Mouse (Mus musculus) urinary bladder, postnatal 36 days (tissue): Measurements from ENCODE around the gene Tlnrd1.
"Not testable (repeated sequence)": the region's sequence is repeated elsewhere in the genome, so short reads cannot be mapped to it uniquely, and the experiment has no call there.

ENCODE experiments used
- DNase-seq, 2 experiments: peaks; one replicate each; pipeline ENCODE4 v3.0.0; 2022; ENCODE audit warnings: low spot score in 2 of 2, mixed read lengths in 1 of 2

Tlnrd1 gene

DNA sequence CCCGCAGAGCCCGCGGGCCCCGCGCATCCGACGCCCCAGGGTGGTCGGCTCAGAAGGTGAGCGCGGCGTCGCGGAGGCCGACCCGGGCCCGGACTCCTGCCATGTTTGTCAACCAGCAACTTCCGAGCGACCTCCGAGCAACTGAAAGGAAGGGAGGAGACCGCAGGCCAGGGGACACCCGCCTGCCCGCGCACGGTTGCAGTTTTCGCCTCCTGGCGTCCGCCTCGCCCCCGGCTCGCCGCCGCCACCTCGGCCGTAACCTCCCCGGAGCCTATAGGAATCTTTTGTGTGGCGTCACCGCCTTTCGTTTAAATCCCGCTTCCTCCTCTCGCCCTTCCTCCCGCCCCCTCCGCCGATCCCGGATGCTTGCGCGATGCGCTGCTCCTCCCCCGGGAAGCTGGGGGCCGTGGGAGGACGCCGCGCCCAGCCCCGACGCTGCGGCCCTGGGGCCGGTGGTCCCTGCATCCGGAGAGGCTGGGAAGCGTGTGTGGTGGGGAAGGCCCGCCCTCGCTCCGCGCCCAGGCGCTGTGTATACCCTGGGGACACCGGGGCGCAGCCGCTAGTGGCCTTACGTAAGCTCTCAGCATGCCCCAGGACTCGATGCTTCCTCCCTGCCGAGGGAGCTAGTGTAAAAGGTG is at the start of gene Tlnrd1, which contains the start of gene Mesd:
Gene Tlnrd1, minus strand, starts transcription at position 285 of the 638 bp plus-strand sequence.
Gene Mesd, plus strand, starts transcription at position 446 of the 638 bp plus-strand sequence.
- peak; percentile 84 to 88 for DNase-seq

DNA sequence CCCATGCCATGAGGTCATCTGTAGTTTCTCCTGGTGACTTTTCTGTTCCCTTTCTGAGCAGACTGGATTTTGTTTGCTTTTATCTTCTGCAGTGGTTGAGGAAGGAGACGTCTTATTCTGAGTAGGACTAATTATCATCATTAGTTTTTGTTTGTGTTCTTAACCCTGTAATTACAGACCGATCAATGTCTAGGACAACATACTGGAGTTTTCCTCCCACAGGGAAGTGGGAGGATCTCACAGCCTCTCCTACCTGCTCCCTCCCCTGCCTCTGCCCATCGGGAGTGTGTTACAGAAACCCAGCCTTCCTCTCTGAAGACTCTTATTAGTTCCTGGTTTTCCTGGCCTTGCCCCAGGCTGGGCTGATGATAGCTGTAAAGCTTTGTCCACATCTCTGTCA is 37.5 kb upstream of the Tlnrd1 start:
- no peak for DNase-seq

- no peak for DNase-seq
These were observed 36.1 kb upstream of the Tlnrd1 start for GRCm38 (mm10) chr7:83920241-83920640.

GRCm38 (mm10) chr7:83914566-83914965 is 30.5 kb upstream of the Tlnrd1 start:
- peak; percentile 72 to 80 for DNase-seq

- no peak for DNase-seq
These were observed 29.9 kb upstream of the Tlnrd1 start for GRCm38 (mm10) chr7:83913995-83914394.

- no peak for DNase-seq
These were observed 29.4 kb upstream of the Tlnrd1 start for GRCm38 (mm10) chr7:83913405-83913932.

GRCm38 (mm10) chr7:83911909-83912308 is 27.8 kb upstream of the Tlnrd1 start:
- no peak for DNase-seq

DNA sequence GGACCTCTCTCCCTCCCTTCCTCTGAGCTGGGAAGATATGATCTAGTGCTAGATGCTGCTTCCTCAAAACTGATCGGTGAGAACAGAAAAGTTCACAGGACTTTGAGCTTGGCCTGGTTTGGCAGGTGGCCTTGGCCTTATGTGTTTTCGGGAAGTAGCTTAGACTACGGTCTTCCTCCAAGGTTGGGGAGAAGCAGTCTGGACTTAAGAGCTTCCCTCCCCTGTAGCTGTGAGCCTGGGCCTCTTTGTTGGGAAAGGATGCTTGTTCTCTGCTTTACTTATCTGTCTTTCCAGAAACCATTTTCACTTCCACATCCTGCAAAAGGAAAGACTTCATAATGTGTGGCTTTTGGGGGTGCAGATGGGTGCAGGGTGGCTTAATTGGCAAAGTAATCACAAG is 20.7 kb upstream of the Tlnrd1 start:
- DNase-seq = no peak

DNA sequence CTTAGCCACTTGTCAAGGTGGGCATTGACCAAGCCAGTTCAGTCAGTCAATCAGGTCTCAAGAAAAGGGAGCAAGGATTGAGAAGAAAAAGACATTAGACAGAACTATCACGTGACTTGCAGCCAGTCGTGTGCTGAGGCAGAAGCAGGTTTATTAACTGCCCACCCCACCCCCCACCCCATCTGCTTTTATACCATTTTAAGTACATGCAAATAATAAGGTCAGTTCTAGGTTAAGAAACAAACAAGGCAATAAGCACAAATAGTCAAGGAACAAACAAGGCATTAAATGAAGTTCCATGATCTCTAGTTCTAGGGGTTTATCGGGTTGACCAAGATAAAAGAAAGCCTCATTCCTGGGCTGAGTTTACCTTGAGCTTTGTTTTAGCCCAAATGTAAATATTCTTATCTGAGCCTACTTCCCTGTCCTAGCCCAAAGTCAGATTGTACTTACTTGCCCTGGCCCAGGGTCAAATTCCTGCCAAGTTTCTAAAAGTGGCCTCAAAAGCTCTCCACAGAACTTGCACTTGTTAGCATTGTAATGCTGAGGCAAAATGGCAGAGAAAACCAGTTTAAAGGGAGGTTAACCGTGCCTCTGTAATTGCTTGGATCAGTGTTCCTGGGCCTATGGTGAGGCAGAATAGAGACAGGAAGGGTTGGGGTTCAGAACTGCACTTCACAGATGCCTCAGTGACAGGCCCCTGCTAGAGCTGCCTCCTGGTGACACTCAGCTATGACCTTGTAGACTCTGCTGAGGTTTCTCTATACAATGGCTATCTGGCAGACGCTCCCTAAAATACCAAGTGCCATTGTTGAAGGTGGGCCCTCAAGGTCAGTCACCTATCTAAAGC is 18.4 kb upstream of the Tlnrd1 start:
- no peak for DNase-seq

GRCm38 (mm10) chr7:83901425-83901824 is 17.3 kb upstream of the Tlnrd1 start:
- DNase-seq = no peak

GRCm38 (mm10) chr7:83900519-83900918 is 16.4 kb upstream of the Tlnrd1 start:
- no peak for DNase-seq

DNA sequence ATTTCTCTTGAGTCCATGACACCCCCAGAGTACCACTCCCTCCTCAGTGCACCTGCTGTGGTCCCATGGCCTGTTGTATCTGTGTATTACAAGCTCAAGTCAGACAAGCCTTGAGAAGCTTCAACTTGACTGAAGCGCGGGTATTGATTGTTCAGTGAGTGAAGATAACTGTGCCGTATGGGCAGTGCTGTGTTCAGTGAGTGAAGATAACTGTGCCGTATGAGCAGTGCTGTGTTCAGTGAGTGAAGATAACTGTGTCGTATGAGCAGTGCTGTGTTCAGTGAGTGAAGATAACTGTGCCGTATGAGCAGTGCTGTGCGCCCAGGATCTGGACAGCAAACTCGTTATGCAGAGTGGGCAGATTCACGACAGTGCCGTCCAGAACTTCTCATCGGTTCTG is 14.2 kb upstream of the Tlnrd1 start:
- DNase-seq = no peak

DNA sequence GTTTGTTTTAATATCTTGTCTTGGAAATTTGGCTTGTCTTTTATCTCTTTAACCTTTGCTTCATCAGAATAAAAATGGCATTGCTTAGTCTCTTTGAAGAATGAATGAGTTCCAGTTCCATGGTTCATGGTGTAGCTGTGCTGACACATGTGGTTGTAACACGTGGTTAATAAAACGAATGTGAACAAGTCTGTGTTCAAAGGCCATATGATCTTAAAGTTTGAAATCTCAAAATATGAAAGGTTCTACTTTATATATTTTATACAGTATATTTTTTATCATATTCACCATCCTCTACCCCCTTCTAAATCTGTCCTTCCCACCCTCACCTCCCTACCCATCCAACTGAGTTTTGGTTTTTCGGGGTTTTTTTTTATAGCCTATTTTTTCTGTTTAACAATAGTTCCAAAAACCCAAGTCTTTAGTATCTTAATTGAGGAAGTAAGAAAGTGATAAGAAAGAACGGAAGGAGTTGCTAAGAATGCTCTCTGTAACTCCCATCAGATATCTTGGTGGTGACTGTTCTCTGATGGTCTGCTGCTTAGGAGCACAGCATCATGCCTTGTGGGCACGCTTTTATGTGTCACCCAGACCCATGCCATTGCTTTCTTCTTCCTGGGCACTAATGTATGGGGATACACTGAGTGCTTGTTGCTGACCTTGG is 12.1 kb upstream of the Tlnrd1 start:
- DNase-seq = no peak

DNA sequence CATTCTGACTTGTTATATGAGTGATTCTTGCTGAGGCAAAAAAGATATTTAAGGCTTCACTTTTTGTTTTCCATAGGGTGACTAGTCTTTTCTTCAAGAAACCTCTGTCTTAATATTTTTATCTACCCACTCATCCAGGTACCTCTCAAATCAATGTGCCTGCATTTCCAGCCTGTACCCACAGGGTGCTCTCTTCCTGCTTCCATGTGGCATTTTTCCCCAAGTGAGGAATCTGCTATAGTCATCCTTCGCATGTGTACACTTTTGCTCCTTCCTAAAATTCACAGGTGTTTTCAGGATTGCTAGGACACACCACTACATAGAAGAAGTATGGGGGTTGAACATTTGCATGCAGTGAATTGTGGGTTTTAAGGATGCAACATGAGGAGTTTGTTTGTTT is 10.2 kb upstream of the Tlnrd1 start:
- no peak for DNase-seq

- DNase-seq = no peak
These were observed 8.2 kb upstream of the Tlnrd1 start for GRCm38 (mm10) chr7:83892333-83892669.

GRCm38 (mm10) chr7:83891433-83892332 is 7.6 kb upstream of the Tlnrd1 start:
- DNase-seq = peak; percentile 100

DNA sequence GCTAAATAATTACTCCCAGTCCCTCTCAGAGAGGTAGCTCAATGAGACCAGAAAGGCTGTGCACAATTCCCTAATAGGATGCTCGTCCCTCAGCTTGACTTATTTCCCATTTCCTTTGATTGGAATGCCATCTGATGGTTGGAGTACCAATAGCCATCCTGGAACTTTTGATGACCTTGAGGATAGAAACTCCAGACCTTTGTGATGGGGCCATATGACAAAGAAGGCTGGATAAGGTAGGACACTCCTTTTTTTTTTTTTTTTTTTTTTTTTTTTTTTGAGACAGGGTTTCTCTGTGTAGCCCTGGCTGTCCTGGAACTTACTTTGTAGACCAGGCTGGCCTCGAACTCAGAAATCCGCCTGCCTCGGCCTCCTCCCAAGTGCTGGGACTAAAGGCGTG is 5.8 kb upstream of the Tlnrd1 start:
- not testable (repeated sequence) for DNase-seq

DNA sequence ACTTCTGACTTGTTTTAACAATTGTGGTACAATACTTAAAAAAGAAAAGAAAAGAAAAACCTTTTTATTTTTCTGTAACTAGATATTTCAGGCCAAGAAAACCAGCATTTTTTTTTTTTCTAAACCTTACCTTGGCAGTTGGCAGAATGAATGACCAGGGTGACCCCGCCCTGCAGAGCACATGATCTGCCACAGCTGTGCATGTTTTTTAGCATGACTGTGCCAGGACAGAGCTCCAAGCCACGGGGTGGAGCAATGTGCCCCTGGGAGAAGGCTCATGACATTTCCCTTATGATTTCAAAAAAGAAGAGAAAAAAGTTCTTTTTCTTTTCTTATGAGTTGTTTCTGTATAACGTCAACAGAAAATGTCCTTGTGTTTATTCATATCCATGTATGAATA is 5.3 kb upstream of the Tlnrd1 start:
- peak in 1 of 2 experiments; percentile 64 for DNase-seq

- DNase-seq = no peak
These were observed 2.4 kb upstream of the Tlnrd1 start for GRCm38 (mm10) chr7:83886366-83887129.

GRCm38 (mm10) chr7:83885835-83886234 is 1.7 kb upstream of the Tlnrd1 start:
- no peak for DNase-seq
